Mouse (Mus musculus): Measurements from ENCODE around the gene Bfsp2.

DNA sequence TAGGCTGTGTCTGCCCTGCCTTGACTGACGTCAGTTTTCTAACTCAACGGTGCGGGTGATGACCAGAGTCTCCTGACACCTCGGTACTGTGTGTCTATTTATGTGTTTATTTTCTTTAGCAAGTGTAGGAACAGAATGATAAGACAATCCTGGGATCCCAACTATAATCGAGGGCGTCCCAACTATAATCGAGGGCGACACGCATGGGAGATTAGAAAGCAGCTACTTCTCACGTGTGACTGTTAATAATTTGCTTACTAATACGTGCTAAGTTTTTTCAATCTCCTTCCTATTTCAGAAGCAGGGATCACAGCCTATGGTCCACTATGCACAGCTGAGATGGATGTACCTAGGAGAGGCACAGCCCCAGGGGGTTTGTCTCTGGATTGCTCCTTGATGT, 15.2 kb upstream of the Bfsp2 start:
- no peak for TF ChIP-seq CTCF (IDR thresholded peaks at IDR 0.05; ENCODE audit: borderline replicate concordance, extremely low read depth, insufficient read depth, insufficient read length)
- TF ChIP-seq POLR2A (IDR thresholded peaks at IDR 0.05; ENCODE audit: borderline replicate concordance, extremely low read depth, insufficient read depth, insufficient read length, poor library complexity, severe bottlenecking) = no peak
